Mouse (Mus musculus) limb, embryonic 11.5 days (tissue): ENCODE measurements at regions not wholly inside any gene's neighbourhood (a gene's known extent, or its start where the extent isn't known, plus 50 kb on each side); places are given as distances from the start of the nearest gene placed in this dataset.

Source experiments
- ATAC-seq: fragments of 200-750 bp; cut with Nextera tagmentation; 2 replicates; pipeline ENCODE4 v1.8.0; 2017; ENCODE audit warnings: low read depth; ENCODE audit not compliant: insufficient number of reproducible peaks, low FRiP score, low TSS enrichment
- DNase-seq: peaks from one replicate; pipeline ENCODE4 v3.0.0-alpha.2; 2015; ENCODE audit warnings: low spot score
- H3K27ac ChIP-seq: fragments of 300-500 bp; sonication (generic); replicated peaks from 2 replicates; pipeline ENCODE4 v1.5.1; 2014; ENCODE audit warnings: low read depth, mild to moderate bottlenecking, low read length
- H3K27me3 ChIP-seq: fragments of 300-500 bp; sonication (generic); 2 replicates; pipeline ENCODE4 v1.6.1; 2014; ENCODE audit warnings: mild to moderate bottlenecking, low read length, mixed read lengths; ENCODE audit not compliant: control insufficient read depth, insufficient read depth
- H3K36me3 ChIP-seq: fragments of 300-500 bp; sonication (generic); 2 replicates; pipeline ENCODE4 v1.6.1; 2014; ENCODE audit warnings: mild to moderate bottlenecking, low read length, moderate library complexity, mixed read lengths; ENCODE audit not compliant: control insufficient read depth, insufficient read depth
- H3K4me1 ChIP-seq: fragments of 300-500 bp; sonication (generic); 2 replicates; pipeline ENCODE4 v1.6.1; 2014; ENCODE audit warnings: low read length, mixed read lengths; ENCODE audit not compliant: control insufficient read depth, insufficient read depth
- H3K4me2 ChIP-seq: fragments of 300-500 bp; sonication (generic); 2 replicates; pipeline ENCODE4 v1.6.1; 2014; ENCODE audit warnings: low read depth, mild to moderate bottlenecking, moderate library complexity; ENCODE audit not compliant: severe bottlenecking
- H3K4me3 ChIP-seq: fragments of 300-500 bp; sonication (generic); 2 replicates; pipeline ENCODE4 v1.5.1; 2014; ENCODE audit warnings: low read depth, low read length
- H3K9ac ChIP-seq: fragments of 300-500 bp; sonication (generic); 2 replicates; pipeline ENCODE4 v1.6.1; 2014; ENCODE audit warnings: mild to moderate bottlenecking, low read length
- H3K9me3 ChIP-seq: fragments of 300-500 bp; sonication (generic); 2 replicates; pipeline ENCODE4 v1.6.1; 2016; ENCODE audit warnings: low read length; ENCODE audit not compliant: control insufficient read depth
- WGBS: fragments of 180-500 bp; shearing (Covaris S2); extraction: QIAGEN DNeasy Blood & Tissue Kit; methylation state at CpG from one replicate; pipeline ENCODE4 v1.1.7; 2014; 5-methylcytosine and 5-hydroxymethylcytosine counted together

DNA sequence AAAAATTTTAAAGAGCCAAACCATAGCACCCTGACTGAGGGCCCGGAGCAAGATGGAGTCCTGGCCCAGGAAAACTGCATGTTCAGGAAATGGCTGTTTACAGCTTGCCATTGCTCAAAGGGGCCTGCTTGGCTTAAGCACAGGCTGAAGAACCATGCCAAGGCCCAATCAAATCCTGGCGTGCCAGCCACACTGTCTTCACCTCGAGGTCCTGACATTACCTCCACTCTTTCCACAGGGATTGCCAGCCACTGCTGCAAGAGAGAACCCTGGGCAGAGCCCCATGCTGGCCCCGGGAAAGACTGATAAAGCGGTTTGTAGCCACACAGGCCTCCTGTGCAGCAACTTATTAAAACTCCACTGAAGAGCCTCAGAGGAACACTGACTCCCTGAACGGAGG, 199.6 kb downstream of the Cog6 start:
- Histone ChIP-seq H3K4me3 (no peak overlapping the region), H3K9ac (no peak overlapping the region), H3K4me1 (no peaks in the 10 kb centered on the region), H3K9me3 (no peaks in the 10 kb centered on the region), H3K4me2 (no peak overlapping the region), H3K27ac (no peak overlapping the region), H3K27me3 (no peaks in the 10 kb centered on the region), H3K36me3 (no peaks in the 10 kb centered on the region)
- 88% methylated on average over 6 of the region's 6 CpGs for WGBS
- ATAC-seq (no peak), DNase-seq (no peak)

DNA sequence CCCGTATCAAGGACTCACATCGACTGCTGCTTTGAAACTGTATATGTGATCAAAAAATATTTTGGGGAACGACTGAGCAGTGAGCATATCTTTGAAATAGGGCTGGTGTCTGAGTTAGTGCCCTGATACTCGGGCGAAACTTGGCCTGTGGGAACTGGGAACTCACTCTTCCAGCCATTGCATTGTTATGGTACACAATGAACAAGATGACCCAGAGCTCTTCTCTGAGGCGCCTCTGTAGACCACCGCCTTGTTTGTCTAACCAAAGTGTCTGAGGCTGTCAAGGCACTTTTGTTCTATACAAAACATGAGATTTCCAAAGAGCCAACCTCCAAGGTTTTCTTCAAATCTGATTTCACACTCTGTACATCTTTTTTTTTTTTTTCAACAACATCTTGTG, 201.5 kb downstream of the Cog6 start:
- no peak overlapping the region for H3K9ac ChIP-seq
- no peak overlapping the region for H3K27ac ChIP-seq
- DNase-seq (no peak), ATAC-seq (no peak)
- no peak overlapping the region for H3K4me2 ChIP-seq
- no peaks in the 10 kb centered on the region for H3K27me3 ChIP-seq
- WGBS: 93% methylated on average over 7 of the region's 7 CpGs
- H3K4me1 ChIP-seq: no peaks in the 10 kb centered on the region
- no peaks in the 10 kb centered on the region for H3K36me3 ChIP-seq
- H3K9me3 ChIP-seq: no peaks in the 10 kb centered on the region
- no peak overlapping the region for H3K4me3 ChIP-seq

DNA sequence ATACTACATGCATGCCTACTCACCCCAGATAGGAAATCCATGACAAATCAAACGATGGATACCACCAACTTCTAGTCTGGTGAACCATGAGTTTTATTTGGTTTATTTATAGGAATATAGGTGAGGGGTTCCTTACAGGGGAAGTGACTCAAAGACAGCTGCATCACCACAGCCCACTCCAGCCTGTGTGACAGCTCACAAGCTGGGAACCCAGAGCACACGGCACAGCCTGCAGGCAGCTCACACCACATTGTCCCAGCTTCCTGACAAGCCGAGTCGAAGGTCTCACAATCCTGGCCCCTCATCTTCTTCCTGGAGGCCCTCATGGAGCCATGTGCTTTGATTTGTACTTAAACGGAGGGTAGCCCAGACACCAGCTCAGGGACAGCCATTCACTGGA, 214.7 kb downstream of the Cog6 start:
- DNase-seq: no peak
- Histone ChIP-seq H3K4me3 (no peak overlapping the region), H3K27me3 (no peaks in the 10 kb centered on the region), H3K9me3 (no peaks in the 10 kb centered on the region), H3K27ac (no peak overlapping the region), H3K4me1 (no peaks in the 10 kb centered on the region), H3K9ac (no peak overlapping the region), H3K36me3 (no peaks in the 10 kb centered on the region), H3K4me2 (no peak overlapping the region)
- 76% methylated on average over 5 of the region's 5 CpGs for WGBS
- no peak for ATAC-seq

DNA sequence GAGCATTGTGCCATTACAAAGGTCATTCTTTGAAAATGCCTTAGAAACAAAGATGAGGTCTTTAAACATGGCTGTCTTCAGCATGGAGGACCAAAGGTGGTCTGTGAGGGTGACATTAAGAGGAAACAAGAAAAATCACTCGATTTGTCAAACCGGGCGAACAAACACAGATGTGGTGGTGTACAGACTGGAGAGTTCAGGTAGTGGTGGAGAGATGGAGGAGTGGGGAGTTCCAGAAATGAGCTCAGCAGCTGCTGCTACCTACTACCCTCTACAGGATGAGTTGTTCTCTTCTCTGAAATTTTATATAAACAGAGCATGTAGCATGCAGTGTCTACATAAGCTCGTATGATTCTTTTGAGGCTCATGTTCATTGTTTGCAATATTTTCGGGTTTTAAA, 215.6 kb downstream of the Cog6 start:
- no peaks in the 10 kb centered on the region for H3K36me3 ChIP-seq
- 93% methylated on average over 5 of the region's 5 CpGs for WGBS
- no peaks in the 10 kb centered on the region for H3K27me3 ChIP-seq
- no peaks in the 10 kb centered on the region for H3K9me3 ChIP-seq
- DNase-seq (no peak), ATAC-seq (no peak)
- H3K4me2 ChIP-seq: no peak overlapping the region
- H3K4me1 ChIP-seq: no peaks in the 10 kb centered on the region
- no peak overlapping the region for H3K4me3 ChIP-seq
- H3K27ac ChIP-seq: no peak overlapping the region
- no peak overlapping the region for H3K9ac ChIP-seq

DNA sequence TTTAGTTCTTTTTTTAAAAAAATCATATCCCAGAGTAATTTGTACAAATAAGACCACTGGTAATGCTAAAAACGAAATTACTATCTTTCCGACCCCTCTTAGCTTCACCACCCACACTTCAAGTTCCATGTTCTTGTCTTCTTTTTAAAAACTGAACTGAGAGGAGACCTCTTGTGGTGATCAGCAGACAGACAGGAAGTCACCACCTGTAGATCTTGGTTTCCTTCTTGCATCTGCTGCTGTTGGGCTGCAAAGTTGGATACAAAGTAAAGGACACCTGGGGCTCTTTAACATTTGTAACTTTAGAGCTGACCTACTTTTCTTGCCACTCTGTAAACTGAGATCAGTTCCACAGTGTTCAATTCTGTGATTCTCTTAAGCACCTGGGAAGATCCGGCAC, 216.4 kb downstream of the Cog6 start:
- Histone ChIP-seq H3K4me1 (no peaks in the 10 kb centered on the region), H3K27ac (no peak overlapping the region), H3K4me3 (no peak overlapping the region), H3K36me3 (no peaks in the 10 kb centered on the region), H3K27me3 (no peaks in the 10 kb centered on the region), H3K4me2 (no peak overlapping the region), H3K9ac (no peak overlapping the region), H3K9me3 (no peaks in the 10 kb centered on the region)
- DNase-seq (no peak), ATAC-seq (no peak)
- 85% methylated on average over 3 of the region's 3 CpGs for WGBS

DNA sequence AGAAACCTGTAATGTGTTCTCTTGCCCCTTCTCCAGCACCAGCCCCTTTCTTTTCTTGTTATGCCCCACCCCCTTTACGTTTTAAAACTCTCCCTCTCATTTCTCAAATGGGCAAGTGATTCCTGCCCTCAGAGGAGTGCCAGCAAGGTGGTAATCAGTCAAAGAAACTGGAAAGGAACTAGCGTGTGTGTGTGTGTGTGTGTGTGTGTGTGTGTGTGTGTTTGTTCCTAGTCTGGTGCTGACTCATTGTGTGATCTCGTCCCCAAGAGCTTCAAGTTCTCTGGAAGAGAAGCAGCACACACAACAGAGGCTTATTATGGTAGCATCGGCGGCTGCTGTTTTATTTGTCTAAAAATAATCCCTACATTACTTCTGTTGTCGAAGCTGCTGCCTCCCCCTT, 219.2 kb downstream of the Cog6 start:
- H3K4me3 ChIP-seq: no peak overlapping the region
- H3K27me3 ChIP-seq: no peaks in the 10 kb centered on the region
- H3K27ac ChIP-seq: no peak overlapping the region
- H3K9me3 ChIP-seq: no peaks in the 10 kb centered on the region
- DNase-seq: no peak
- WGBS: 46% methylated on average over 6 of the region's 6 CpGs
- no peak overlapping the region for H3K9ac ChIP-seq
- H3K4me1 ChIP-seq: no peaks in the 10 kb centered on the region
- H3K4me2 ChIP-seq: no peak overlapping the region
- no peaks in the 10 kb centered on the region for H3K36me3 ChIP-seq
- no peak for ATAC-seq

DNA sequence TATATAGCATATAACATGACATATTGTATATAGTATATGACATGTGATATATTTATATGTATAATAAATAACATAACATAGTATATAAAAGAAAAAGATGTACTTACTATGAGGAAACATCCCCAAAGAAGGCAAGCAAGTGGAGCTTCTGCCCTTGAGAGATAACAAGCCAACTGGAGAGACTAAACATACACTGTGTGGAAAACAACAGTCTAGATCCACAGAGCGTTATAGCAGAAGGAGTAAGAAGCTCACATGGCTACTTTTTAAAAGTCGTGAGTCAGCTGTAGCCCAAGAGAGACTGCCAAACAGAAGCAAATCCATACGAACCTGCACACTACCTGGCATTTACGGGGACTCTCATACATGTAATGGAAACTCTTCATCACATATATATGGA, 219.9 kb downstream of the Cog6 start:
- Histone ChIP-seq H3K4me2 (no peak overlapping the region), H3K9ac (no peak overlapping the region), H3K27ac (no peak overlapping the region), H3K36me3 (no peaks in the 10 kb centered on the region), H3K9me3 (no peaks in the 10 kb centered on the region), H3K4me3 (no peak overlapping the region), H3K27me3 (no peaks in the 10 kb centered on the region), H3K4me1 (no peaks in the 10 kb centered on the region)
- no peak for DNase-seq
- WGBS: 82% methylated on average over 4 of the region's 4 CpGs
- no peak for ATAC-seq

DNA sequence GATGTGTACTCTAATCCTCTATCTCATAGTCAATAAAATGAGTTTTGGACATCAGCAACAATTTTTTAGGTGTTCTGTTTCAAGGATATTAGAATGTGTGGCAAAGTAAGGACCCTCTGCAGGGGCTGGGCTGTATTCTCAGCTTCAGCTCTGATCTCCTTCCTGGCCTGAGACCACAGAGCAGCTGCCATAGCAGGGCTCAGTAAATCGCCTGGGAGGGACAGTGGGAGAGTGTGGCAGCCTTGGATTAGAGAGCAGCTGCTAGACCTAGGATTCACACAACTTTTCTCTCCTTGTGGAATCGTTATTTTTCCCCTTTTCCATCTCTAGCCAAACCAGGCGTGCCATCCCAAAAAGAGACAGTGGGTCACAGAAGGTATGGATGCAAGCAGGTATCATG, 222.8 kb downstream of the Cog6 start:
- Histone ChIP-seq H3K27ac (no peak overlapping the region), H3K4me3 (no peak overlapping the region), H3K4me1 (no peaks in the 10 kb centered on the region), H3K4me2 (no peak overlapping the region), H3K9ac (no peak overlapping the region), H3K27me3 (no peaks in the 10 kb centered on the region), H3K9me3 (no peaks in the 10 kb centered on the region), H3K36me3 (no peaks in the 10 kb centered on the region)
- DNase-seq: no peak
- 80% methylated on average over 3 of the region's 3 CpGs for WGBS
- ATAC-seq: no peak

DNA sequence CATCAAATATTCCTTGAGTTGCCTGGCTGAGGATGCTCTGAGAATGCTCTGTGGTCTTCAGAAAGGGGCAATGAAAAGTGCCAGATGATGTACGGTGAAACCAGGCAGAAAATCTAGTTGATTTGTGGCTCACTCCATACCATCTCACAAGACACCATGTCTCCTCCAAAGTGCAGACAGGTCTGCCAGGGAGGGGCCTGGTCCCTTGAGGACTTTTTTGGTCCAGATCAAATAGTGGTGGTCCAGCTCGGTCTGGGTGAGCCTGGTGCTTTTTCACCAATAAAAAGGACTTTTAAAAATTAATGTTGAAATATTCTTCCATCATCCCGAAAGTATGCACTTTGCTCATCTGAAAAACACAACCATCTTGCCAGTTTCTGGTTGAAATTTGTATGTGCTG, 224.2 kb downstream of the Cog6 start:
- no peak overlapping the region for H3K4me3 ChIP-seq
- H3K9ac ChIP-seq: no peak overlapping the region
- no peak overlapping the region for H3K27ac ChIP-seq
- H3K36me3 ChIP-seq: no peaks in the 10 kb centered on the region
- no peaks in the 10 kb centered on the region for H3K9me3 ChIP-seq
- H3K4me2 ChIP-seq: no peak overlapping the region
- 90% methylated on average over 3 of the region's 3 CpGs for WGBS
- ATAC-seq: no peak
- no peak for DNase-seq
- H3K4me1 ChIP-seq: no peaks in the 10 kb centered on the region
- no peaks in the 10 kb centered on the region for H3K27me3 ChIP-seq
